Mouse (Mus musculus): ENCODE results near the gene Psmd13.

The Psmd13 gene

DNA sequence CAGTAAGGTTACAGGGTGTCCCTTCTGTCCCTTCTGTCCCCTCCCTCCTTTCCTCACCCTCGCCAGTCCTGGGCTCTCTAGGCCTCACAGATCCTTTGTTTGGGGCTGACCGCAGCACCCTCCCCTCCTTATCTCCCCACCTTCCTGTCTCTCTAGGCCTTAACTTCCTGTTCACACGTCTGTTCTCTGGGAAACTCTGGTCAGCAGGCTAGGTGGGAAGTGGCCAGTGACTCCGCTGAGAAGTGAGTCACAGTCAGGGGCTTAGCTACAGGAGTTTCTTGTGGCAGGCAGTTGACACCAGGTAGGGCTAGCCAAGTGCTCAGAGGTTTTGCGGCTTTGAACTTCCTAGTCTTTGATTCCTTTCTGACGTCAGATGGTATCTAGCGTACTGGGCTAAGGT lies 65.2 kb downstream of the Psmd13 start:
- DNase-seq = no peak

DNA sequence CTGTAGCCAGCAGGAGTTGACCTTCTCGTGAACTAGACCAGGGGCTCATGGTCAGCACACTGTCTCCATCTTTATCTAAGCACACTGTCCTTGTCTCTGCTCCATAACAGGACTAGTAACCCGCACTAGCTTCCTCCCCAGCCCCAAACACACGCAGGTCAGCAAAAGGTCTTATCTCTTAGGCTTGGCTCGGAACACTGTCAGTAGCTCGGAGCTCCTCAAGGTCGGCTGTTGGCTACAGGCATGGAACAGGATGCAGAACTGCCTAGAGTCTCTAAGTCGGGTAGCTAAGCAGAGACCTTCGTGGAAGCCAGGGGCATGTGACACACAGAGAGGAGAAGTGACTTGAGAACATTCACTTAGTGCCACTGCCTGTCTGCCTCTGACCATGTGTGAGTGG lies 66.4 kb downstream of the Psmd13 start:
- DNase-seq = no peak
